Mouse (Mus musculus) T-helper 1 cell (primary cell): ENCODE data around the gene Rabl3.

Experiments used
- in situ Hi-C: fragments of 300-600 bp; cut with MboI, MseI; formaldehyde crosslinking; loops from one replicate; pipeline ENCODE4 v1.15.1; 2025; ENCODE audit warnings: high pct_unique_total_duplicates

The Rabl3 gene

GRCm38 (mm10) chr16:37540776-37541175 is 1.1 kb downstream of the Rabl3 start:
- in situ Hi-C loops: loop anchor here (5.0 to 25.0 kb wide), 3 partner anchors 557 to 1853 kb away; partner anchors contain the start of gene Hcls1

GRCm38 (mm10) chr16:37546312-37546711 is 6.6 kb downstream of the Rabl3 start:
- in situ Hi-C loops: loop anchor here (5.0 to 25.0 kb wide), 3 partner anchors 106 to 1859 kb away; partner anchors contain the start of genes Hcls1 and Ndufb4

- in situ Hi-C loops: no loop called here
Measured at GRCm38 (mm10) chr16:37550266-37550665, 10.6 kb downstream of the Rabl3 start.

DNA sequence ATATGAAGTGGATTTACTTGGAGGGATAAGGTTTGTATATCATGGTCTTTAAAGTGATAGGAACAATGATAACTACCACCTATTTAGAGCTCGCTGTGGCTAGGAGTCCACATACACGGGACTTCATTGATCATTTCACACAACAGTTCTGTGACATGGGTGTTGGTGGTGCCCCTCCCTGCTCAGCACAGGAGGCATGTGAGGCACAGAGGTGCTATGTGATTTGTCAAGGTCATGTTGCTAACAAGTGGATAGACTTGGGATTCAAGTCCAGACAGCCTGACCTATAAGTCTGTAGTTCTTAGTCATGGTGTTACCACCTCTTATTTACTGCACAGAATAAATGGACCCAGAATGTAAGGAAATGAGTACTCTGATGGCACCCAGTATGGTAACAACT is 11.3 kb downstream of the Rabl3 start:
- in situ Hi-C loops: no loop called here

GRCm38 (mm10) chr16:37552824-37553223 is 13.1 kb downstream of the Rabl3 start:
- in situ Hi-C loops: no loop called here

DNA sequence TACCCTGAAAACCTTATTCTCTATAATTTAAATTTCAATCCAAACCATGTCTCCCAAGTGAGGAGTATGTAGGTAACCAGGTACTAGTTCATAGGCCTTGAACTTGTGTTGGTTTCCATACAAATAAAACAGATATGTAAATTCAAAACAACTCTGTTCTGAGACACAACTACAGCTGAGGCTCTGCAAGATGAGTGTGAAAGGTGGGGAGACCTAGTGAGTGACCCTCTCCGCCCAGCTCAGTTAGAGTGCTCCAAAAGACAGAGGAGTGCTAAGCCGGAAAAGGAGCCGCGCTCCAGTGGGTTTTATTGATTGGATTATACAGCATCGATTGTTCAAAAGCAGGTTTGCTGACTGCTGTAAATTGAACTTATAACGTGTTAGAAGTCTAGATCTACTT is 22.7 kb downstream of the Rabl3 start:
- in situ Hi-C loops: no loop called here

DNA sequence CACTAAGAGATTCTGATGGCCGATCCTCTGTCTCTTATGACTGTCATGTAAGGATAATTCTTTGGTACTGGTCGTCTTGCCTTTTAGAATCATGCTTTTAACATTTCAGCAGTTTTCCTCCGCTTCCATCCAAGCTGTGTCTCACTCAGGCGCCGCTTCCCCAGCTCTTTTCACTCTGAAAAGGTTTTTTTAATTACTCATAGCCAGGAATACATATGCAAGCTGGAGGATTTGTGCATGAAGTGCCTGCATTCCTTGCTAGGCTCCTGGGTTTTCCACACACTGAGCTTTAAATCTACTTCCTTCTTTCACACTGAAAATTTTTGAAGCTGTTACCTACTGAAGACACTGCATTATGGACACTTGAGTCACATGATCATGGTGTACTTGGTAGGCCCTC is 23.3 kb downstream of the Rabl3 start:
- in situ Hi-C loops: no loop called here

GRCm38 (mm10) chr16:37565117-37565516 is 25.4 kb downstream of the Rabl3 start:
- in situ Hi-C loops: no loop called here

- in situ Hi-C loops: no loop called here
Measured at GRCm38 (mm10) chr16:37566107-37566506, 26.4 kb downstream of the Rabl3 start.

DNA sequence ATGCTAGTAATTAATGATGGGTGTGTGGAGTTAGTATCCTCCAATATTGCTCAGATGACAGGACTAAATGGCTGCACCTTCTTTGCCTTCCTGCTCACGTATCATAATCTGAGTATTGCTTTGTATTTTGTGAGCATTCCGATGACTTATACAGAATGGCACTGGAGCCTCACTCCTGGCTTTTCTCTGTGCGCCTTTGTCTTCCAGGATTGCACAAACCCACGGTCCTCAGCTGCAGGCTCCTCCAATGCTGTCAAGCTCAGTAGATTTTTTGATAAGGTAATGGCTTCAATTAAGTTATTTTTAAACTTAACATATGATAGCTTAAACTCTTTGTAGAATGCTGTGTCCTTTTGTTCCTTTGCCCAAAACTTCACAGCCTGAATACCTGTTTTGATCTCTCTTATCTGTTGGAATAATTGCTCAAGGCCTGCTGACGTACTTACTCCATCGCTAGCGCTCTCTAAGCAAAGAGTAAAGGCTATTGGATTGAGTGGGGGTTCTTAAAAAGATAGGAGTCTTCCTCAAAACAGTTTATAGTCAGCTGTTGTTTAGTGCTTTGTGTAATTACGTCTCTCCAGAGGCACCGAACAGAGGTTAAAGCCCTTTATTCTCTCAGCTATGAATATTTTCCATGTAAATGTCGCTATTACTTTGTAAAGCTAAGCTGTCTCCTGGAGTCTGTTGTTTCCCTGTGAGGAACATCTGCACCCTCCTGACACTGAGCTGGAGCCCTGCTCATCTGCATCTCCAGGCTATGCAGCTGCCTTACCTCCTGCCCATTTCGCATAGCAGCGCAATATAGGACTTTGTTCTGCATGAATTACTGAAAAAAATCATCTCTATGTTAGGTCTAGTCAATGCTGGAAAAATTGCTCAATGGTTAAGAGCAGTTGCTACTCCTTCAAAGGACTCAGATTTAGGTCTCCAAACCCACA is 27.7 kb downstream of the Rabl3 start:
- in situ Hi-C loops: no loop called here

- in situ Hi-C loops: no loop called here
Measured at GRCm38 (mm10) chr16:37571554-37571953, 31.9 kb downstream of the Rabl3 start.

DNA sequence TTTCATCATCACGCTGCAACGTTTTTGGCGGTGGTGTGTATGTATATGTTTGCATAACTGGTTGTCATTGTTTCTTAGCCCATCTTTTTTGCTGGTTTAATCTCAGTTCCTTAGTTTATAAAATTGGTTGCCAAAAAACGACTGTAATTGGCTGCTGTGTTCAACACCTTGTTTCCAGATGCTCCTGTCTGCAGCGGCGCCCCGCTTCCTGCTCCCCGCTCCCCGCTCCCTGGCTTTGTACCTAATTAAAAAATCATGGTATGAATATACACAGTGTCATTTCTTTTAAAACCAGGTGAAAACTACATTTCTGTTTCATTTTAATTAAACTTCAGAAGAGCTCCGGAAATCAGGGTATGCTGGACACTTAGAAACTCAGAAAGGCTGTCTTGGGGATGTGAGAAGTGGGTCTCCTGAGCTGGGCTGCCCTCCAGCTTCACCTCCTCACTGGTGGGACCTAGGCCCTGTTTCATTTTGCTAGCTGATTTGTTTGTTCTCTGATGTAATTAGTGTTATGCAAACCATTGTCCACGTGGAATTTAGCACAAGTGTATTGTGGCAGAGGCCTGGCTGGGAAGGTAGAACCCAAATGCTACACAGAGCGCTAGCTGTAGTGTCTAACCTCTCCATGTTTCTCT is 32.6 kb downstream of the Rabl3 start:
- in situ Hi-C loops: no loop called here

- in situ Hi-C loops: no loop called here
Measured at GRCm38 (mm10) chr16:37573061-37573460, 33.4 kb downstream of the Rabl3 start.

DNA sequence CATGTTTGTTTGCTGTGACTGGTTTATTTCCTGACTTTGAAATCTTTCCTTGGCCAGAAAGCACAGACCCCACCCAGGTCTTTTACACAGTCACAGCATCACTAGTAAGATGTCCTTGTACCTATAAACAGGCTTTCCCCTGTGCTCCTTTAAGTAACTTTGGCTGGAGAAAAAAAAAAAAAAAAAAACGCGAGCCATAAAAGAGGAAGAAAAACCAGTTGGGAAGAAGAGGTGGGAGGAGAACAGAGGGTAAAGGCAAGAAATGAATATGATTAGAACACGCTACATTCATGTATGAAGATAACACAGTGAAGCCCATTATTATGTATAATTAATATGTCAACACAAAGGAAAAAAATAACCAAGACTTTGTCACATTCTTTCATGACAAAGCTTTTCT is 35.6 kb downstream of the Rabl3 start:
- in situ Hi-C loops: no loop called here

DNA sequence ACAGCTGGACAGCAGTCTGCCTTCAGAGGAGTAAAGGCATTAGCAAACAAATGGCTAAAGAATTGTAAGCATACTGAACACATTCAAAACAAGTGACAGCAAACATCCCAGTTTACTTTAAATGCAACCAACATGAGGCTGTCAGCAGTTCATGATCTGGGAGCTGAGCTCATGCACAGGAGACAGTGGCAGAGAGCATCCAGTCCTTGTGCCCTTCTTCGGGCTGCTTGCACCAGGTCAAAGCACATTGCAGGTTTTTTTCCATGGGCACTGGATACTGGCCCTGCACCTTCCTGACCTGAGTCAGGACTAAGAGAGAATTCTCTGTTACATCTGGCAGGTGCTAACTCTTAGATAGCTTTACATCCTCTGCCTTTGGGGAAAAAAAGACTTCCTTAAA is 39.9 kb downstream of the Rabl3 start:
- in situ Hi-C loops: no loop called here

- in situ Hi-C loops: no loop called here
Measured at GRCm38 (mm10) chr16:37579994-37580393, 40.3 kb downstream of the Rabl3 start, which contains the start of gene Hgd. Gene Hgd (plus strand): TSS chr16:37580153.

- in situ Hi-C loops: no loop called here
Measured at GRCm38 (mm10) chr16:37580651-37581050, 41.0 kb downstream of the Rabl3 start.

DNA sequence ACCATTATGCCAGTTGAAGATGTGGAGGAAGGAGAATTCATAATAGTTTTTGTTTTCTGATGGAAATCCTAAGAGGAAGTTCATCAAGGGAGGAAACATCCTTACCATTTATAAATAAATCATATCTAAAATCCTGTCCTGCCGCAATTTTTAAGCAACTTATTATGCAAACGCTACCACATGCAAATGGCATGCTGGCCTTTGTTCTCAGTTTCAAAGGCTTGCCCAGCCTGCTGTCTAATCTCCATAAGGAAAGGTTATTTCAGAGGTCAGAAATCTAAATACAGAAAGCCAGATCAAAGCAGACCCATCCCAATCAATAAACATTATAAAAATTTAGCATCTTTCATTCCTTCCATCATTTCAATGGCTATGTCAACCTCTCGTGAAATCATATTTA is 42.2 kb downstream of the Rabl3 start:
- in situ Hi-C loops: no loop called here

DNA sequence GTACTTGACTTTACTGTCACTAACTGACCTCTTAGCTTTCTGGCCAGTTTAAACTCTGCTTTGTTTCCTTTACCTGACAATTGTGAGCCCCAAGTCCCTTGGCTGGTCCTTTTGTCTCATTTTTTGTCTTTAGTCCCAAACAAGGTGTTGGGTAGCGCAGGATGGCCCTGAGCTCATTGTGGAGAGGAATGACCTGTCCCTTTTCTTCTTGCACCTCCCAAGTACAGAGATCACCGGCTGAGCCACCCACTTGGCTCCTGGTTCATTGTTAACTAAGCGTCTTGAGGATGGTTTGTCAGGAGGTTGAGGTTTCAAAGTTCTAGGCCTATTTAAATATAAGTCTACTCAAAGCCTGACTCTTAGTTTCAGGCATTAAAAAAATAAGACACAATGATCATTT is 43.6 kb downstream of the Rabl3 start:
- in situ Hi-C loops: no loop called here

DNA sequence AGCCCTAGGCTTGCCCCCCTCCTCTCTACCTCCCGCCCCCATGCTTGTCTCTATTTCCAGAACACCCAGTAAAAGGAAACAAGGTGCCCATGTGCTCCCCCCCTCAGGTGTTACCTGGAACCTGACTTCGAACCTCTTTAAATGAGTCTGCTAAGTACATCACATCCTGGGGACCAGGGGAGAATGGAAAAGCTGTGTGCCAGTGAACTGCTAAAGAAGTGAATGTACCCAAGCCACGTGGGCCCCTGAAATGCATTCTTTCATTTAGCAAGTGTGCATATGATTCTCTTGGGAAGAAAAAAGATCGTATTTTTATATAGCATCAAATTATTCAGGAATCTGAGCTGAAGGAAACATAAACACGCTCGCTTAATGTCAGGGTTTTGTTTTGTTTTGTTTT is 44.1 kb downstream of the Rabl3 start:
- in situ Hi-C loops: no loop called here

DNA sequence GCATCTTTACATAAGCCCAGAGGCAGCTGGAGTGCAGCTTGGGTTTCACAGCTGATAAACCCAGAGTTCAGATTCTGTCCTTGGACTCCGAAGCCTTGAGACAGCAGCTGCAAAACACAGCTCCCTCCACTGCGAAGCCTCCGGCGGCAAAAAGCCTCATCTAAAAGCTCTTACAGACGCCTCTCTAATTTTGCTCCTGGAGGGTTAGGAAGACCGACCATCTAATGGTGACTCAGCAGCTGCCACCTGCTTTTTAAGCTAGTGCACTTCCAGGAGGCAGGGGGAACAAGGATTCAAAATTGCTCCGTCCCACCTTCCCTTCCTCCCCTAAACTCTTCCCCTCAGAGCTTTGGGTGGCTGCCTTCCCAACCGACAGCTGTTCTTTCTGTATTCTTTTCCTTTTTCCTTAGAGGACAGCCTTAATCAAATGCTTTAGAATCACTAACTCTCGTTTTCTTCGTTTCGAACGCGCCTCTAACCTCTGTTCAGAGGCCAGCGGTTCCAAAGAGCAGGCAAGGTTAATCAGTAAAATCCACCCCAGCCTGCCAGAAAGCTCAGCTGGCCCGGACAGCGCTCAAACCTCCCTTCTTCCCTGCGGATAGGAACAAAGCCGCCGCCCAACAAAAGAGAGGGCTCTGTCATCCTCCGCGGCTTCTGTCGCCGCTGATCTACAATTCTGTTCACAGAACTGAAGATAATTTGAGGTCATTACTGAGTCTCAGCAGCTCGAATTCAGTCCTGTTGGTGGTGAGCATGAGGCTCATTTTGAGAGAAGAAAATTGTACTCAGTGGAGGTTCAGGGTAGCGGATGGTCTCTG is 44.7 kb downstream of the Rabl3 start:
- in situ Hi-C loops: no loop called here

- in situ Hi-C loops: no loop called here
Measured at GRCm38 (mm10) chr16:37585129-37585563, 45.5 kb downstream of the Rabl3 start.
